ENCODE assay signal across 27 mouse cellular contexts in the genomic region with DNA sequence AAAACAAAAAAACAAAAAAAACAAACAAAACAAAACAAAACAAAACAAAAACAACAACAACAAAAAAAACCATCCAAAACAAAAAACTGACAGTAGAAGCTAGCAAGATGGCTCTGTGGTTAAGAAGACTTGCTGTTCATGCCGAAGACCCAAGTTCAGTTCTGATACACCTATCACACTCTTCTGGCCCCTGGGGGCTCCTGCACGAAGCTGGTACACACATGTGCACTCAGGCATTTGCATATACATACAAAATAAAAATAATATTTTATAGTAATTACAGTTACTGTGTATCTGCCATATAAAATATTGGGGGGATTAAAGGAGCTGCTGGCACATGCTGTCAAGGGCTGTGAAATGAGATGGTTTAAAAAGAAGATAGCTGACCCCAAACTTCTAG.
"Had no signal": no experiment of that assay in that cellular context is flagged by ENCODE, and none has a peak within 500 bp of the region (broad histone marks: within the 10 kb centered on the region; RNA-seq: fewer than 3 reads in every experiment).

No protein-coding gene starts in this region.

- H3K4me3 ChIP-seq: heart, embryonic 12.5 days; heart, embryonic 13.5 days; heart, embryonic 15.5 days; hindbrain, embryonic 10.5 days; hindbrain, embryonic 12.5 days; hindbrain, embryonic 13.5 days; hindbrain, embryonic 15.5 days; intestine, embryonic 15.5 days; kidney, embryonic 15.5 days; layer of hippocampus, adult 2 months; left cerebral cortex, adult 2 months had no signal

- H3K36me3 ChIP-seq: heart, embryonic 12.5 days; heart, embryonic 13.5 days; heart, embryonic 15.5 days; hindbrain, embryonic 10.5 days; hindbrain, embryonic 12.5 days; hindbrain, embryonic 13.5 days; hindbrain, embryonic 15.5 days; intestine, embryonic 15.5 days; kidney, embryonic 15.5 days had no signal

- H3K9me3 ChIP-seq: heart, embryonic 12.5 days; heart, embryonic 13.5 days; heart, embryonic 15.5 days; hindbrain, embryonic 10.5 days; hindbrain, embryonic 12.5 days; hindbrain, embryonic 13.5 days; hindbrain, embryonic 15.5 days; intestine, embryonic 15.5 days; kidney, embryonic 15.5 days had no signal

- H3K27ac ChIP-seq: heart, embryonic 13.5 days; heart, embryonic 15.5 days; hindbrain, embryonic 10.5 days; hindbrain, embryonic 12.5 days; hindbrain, embryonic 13.5 days; hindbrain, embryonic 14.5 days; hindbrain, embryonic 15.5 days; hindbrain, postnatal 0 days; intestine, embryonic 15.5 days; kidney, embryonic 15.5 days; kidney, postnatal 0 days; layer of hippocampus, adult 2 months; left cerebral cortex, adult 2 months had no signal

- DNase-seq: heart, postnatal 10 days; heart, postnatal 36 days; kidney, adult 11 months; kidney, adult 18-20 months; kidney, adult 2 months; kidney, adult 8-10 months; kidney, adult 9 months; kidney, postnatal 14 days; kidney, postnatal 25 days; kidney, postnatal 36 days; kidney, postnatal 4 days; layer of hippocampus, adult 9-11 months; layer of hippocampus, postnatal 36 days had no signal

- H3K4me1 ChIP-seq: heart, embryonic 12.5 days; heart, embryonic 13.5 days; heart, embryonic 15.5 days; hindbrain, embryonic 12.5 days; hindbrain, embryonic 15.5 days; intestine, embryonic 15.5 days had no signal

- H3K27me3 ChIP-seq: heart, embryonic 12.5 days; heart, embryonic 15.5 days; hindbrain, embryonic 12.5 days; hindbrain, embryonic 13.5 days; hindbrain, embryonic 15.5 days; intestine, embryonic 15.5 days; kidney, embryonic 15.5 days had no signal
